Mouse (Mus musculus): ENCODE results near the gene Atp5d.

- no peak for TF ChIP-seq CTCF (IDR thresholded peaks at IDR 0.05; ENCODE audit: low read depth, low read length)
- TF ChIP-seq POLR2A (IDR thresholded peaks at IDR 0.05; ENCODE audit: insufficient read depth, low read length): no peak
Measured at GRCm38 (mm10) chr10:80121639-80122038, 16.8 kb upstream of the Atp5d start.
